Mouse (Mus musculus) testis, adult 2 months (tissue): ENCODE data around the gene Erg.
A peak's percentile ranks its signal among the peaks of the same experiment; 100 is the strongest.

Source experiments
- CTCF ChIP-seq: fragments of 200-500 bp; IDR thresholded peaks from 2 replicates; pipeline ENCODE4 v1.5.1; 2012; ENCODE audit warnings: low read depth, mild to moderate bottlenecking, inconsistent platforms, low read length, moderate library complexity; ENCODE audit not compliant: control insufficient read depth, insufficient read depth, insufficient replicate concordance
- POLR2A ChIP-seq: fragments of 200-500 bp; IDR thresholded peaks from 2 replicates; pipeline ENCODE4 v1.6.1; 2012; ENCODE audit warnings: low read depth, mild to moderate bottlenecking, inconsistent platforms, low read length, moderate library complexity; ENCODE audit not compliant: control insufficient read depth

DNA sequence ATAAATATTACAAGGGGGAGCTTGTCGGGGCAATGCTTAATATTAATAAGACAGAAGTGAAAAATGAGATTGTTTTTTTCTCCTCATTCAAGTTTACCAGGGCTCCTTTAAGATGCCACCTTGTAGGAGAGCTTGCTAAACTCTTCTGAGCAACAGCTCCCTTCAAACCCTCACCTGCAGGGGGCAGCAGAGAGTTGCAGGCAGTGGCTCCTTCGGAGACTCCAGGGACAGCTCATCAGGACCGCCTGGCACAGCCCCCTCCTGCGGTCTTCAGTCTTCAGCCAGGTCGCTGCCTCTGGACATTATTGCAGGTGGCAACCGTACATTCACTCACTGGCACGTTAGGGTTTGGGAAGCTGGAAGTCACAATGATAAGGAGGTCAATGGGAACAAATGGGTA lies 18.9 kb upstream of the Erg start:
- TF ChIP-seq CTCF (peak; percentile 77; the same call in 1 of the 2 replicates), POLR2A (no peak)
